13 mouse cellular contexts compared by ENCODE assay signal in genomic region chr10:9590606-9591005, GRCm38 (mm10).
A peak's percentile ranks its signal among the peaks of the same experiment; 100 is the strongest.
DNase-seq lines count a peak whose midpoint lies in the region.
"Had no signal": no experiment of that assay in that cellular context is flagged by ENCODE, and none has a peak within 500 bp of the region (broad histone marks: within the 10 kb centered on the region; RNA-seq: fewer than 3 reads in every experiment).

No protein-coding gene starts in this region.

- DNase-seq in layer of hippocampus, adult 9-11 months: peak; percentile 31
- no peak for DNase-seq in layer of hippocampus, adult 9-10 months (ENCODE audit: low spot score)
- peak; percentile 13 for DNase-seq in right cerebral cortex, adult 18-20 months
- DNase-seq in right cerebral cortex, postnatal 36 days (ENCODE audit: low spot score in 2 of 2): no peak
- peak; percentile 26 for DNase-seq in retina, embryonic 14.5 days (ENCODE audit: low spot score)
- no peak for DNase-seq in embryo, embryonic 9.5 days (ENCODE audit: extremely low spot score)
- DNase-seq: adrenal gland, adult 2 months; adrenal gland, postnatal 25 days; cerebellum, adult 2 months; gastrocnemius, postnatal 10 days; heart, adult 18-20 months; heart, postnatal 10 days; heart, postnatal 4 days had no signal

Comparison
In these comparisons a context has a peak if more than half of its experiments do, and no peak if none do; other contexts are left out.
1. DNase-seq: peak in layer of hippocampus, adult 9-11 months (single experiment), right cerebral cortex, adult 18-20 months (single experiment) and retina, embryonic 14.5 days (single experiment); none in layer of hippocampus, adult 9-10 months (single experiment), right cerebral cortex, postnatal 36 days (0 of 2) and embryo, embryonic 9.5 days (single experiment).